Mouse (Mus musculus) activated CD4-positive, CD25-positive, alpha-beta regulatory T cell, adult 4 months (primary cell): Measurements from ENCODE around the gene Smad9. TPM values are rescaled to one million over a fixed set of nuclear protein-coding genes. Genes with fewer than 3 reads are reported as not detected.

ENCODE experiments used
- ATAC-seq: one replicate; pipeline ENCODE4 v1.8.0; 2017
- polyA plus RNA-seq, 2 experiments: library from polyadenylated mRNA; unstranded; fragments of 100-300 nt; shearing (Covaris generic); gene quantifications; one replicate each; pipeline ENCODE4 v1.2.1; 2017

Smad9 gene
- polyA plus RNA-seq: not detected

- ATAC-seq: no peak
These were observed at the start of gene Smad9 for GRCm38 (mm10) chr3:54755145-54756041. TSS of gene Smad9 (plus strand) at chr3:54755582.

- ATAC-seq: peak; percentile 91
These were observed 46.4 kb upstream of the Smad9 start for GRCm38 (mm10) chr3:54708972-54709371.

GRCm38 (mm10) chr3:54714253-54714652 is 41.1 kb upstream of the Smad9 start, which contains the start of gene Gm21958:
TSS of gene Gm21958 (minus strand) at chr3:54714353.
- ATAC-seq: no peak

GRCm38 (mm10) chr3:54715461-54715860 is 39.9 kb upstream of the Smad9 start:
- ATAC-seq: no peak

- ATAC-seq: no peak
These were observed 38.0 kb upstream of the Smad9 start for GRCm38 (mm10) chr3:54717348-54717747.

GRCm38 (mm10) chr3:54718947-54719346 is 36.4 kb upstream of the Smad9 start:
- no peak for ATAC-seq

GRCm38 (mm10) chr3:54723741-54724500 is 31.5 kb upstream of the Smad9 start:
- ATAC-seq: peak; percentile 93

- ATAC-seq: no peak
These were observed 30.0 kb upstream of the Smad9 start for GRCm38 (mm10) chr3:54725344-54725743.

GRCm38 (mm10) chr3:54727588-54727987 is 27.8 kb upstream of the Smad9 start:
- ATAC-seq: no peak

- no peak for ATAC-seq
These were observed 27.3 kb upstream of the Smad9 start for GRCm38 (mm10) chr3:54728100-54728499.

GRCm38 (mm10) chr3:54731626-54732150 is 23.7 kb upstream of the Smad9 start:
- no peak for ATAC-seq

GRCm38 (mm10) chr3:54732371-54732770 is 23.0 kb upstream of the Smad9 start:
- ATAC-seq: no peak

GRCm38 (mm10) chr3:54734411-54735246 is 20.8 kb upstream of the Smad9 start:
- ATAC-seq: peak; percentile 71

- ATAC-seq: peak; percentile 70
These were observed 19.9 kb upstream of the Smad9 start, which contains the start of the genes Exosc8 and Alg5 for GRCm38 (mm10) chr3:54735247-54736046. TSS of gene Exosc8 (minus strand) at chr3:54735393. TSS of gene Alg5 (plus strand) at chr3:54735539.

- ATAC-seq: no peak
These were observed 19.1 kb upstream of the Smad9 start for GRCm38 (mm10) chr3:54736101-54736927.

GRCm38 (mm10) chr3:54737317-54737716 is 18.1 kb upstream of the Smad9 start:
- no peak for ATAC-seq

GRCm38 (mm10) chr3:54741965-54742364 is 13.4 kb upstream of the Smad9 start:
- no peak for ATAC-seq

- peak; percentile 32 for ATAC-seq
These were observed 9.6 kb upstream of the Smad9 start for GRCm38 (mm10) chr3:54745799-54746198.

- ATAC-seq: no peak
These were observed 2.0 kb upstream of the Smad9 start for GRCm38 (mm10) chr3:54753411-54753810.

GRCm38 (mm10) chr3:54756058-54756457 is 676 bp downstream of the Smad9 start:
- no peak for ATAC-seq
